Comparison of ENCODE assay signal across 16 mouse cellular contexts in genomic region chr6:97252086-97252485, GRCm38 (mm10). TPM values are rescaled to one million over a fixed set of nuclear protein-coding genes. Genes with fewer than 3 reads are reported as not detected.
DNase-seq lines count a peak whose midpoint lies in the region; ATAC-seq and TF ChIP-seq lines count a peak whose summit lies in the region.
"Had no signal": no experiment of that assay in that cellular context is flagged by ENCODE, and none has a peak within 500 bp of the region (broad histone marks: within the 10 kb centered on the region; RNA-seq: fewer than 3 reads in every experiment).

No protein-coding gene starts in this region.

- no peak for TF ChIP-seq CTCF in lung, embryonic 14.5 days (IDR thresholded peaks at IDR 0.05; ENCODE audit: low read depth)
- no peak for TF ChIP-seq CTCF in midbrain, postnatal 0 days (IDR thresholded peaks at IDR 0.05)

- WGBS in embryonic facial prominence, embryonic 14.5 days = 47% methylated on average over 5 of the region's 5 CpGs
- 78% methylated on average over 5 of the region's 5 CpGs for WGBS in embryonic facial prominence, embryonic 10.5 days
- 23% methylated on average over 5 of the region's 5 CpGs for WGBS in lung, embryonic 14.5 days
- WGBS in heart, embryonic 16.5 days = 21% methylated on average over 5 of the region's 5 CpGs
- 83% methylated on average over 5 of the region's 5 CpGs for WGBS in midbrain, postnatal 0 days

- H3K9me3 ChIP-seq in embryonic facial prominence, embryonic 14.5 days (ENCODE audit: control insufficient read depth, low read length) = no peaks in the 10 kb centered on the region
- H3K9me3 ChIP-seq in embryonic facial prominence, embryonic 10.5 days = no peaks in the 10 kb centered on the region
- H3K9me3 ChIP-seq in lung, embryonic 14.5 days (ENCODE audit: low read depth, low read length) = no peaks in the 10 kb centered on the region
- no peaks in the 10 kb centered on the region for H3K9me3 ChIP-seq in heart, embryonic 16.5 days (replicated peaks; ENCODE audit: control insufficient read depth, low read length)
- H3K9me3 ChIP-seq in midbrain, postnatal 0 days (ENCODE audit: low read length) = no peaks in the 10 kb centered on the region
- H3K9me3 ChIP-seq: embryonic facial prominence, embryonic 12.5 days; limb, embryonic 12.5 days had no signal

- H3K4me2 ChIP-seq in embryonic facial prominence, embryonic 14.5 days (ENCODE audit: low read depth, low read length) = no peak overlapping the region
- no peak overlapping the region for H3K4me2 ChIP-seq in lung, embryonic 14.5 days
- H3K4me2 ChIP-seq in heart, embryonic 16.5 days (ENCODE audit: low read depth, low read length) = peak overlapping the region; percentile 66
- H3K4me2 ChIP-seq in midbrain, postnatal 0 days (ENCODE audit: low read depth, low read length, poor library complexity, severe bottlenecking) = no peak overlapping the region
- H3K4me2 ChIP-seq: embryonic facial prominence, embryonic 12.5 days; limb, embryonic 12.5 days had no signal

- H3K9ac ChIP-seq in embryonic facial prominence, embryonic 14.5 days (ENCODE audit: low read depth, low read length) = no peak overlapping the region
- no peak overlapping the region for H3K9ac ChIP-seq in lung, embryonic 14.5 days
- peak overlapping the region; percentile 68 for H3K9ac ChIP-seq in heart, embryonic 16.5 days (ENCODE audit: low read length)
- no peak overlapping the region for H3K9ac ChIP-seq in midbrain, postnatal 0 days (replicated peaks; ENCODE audit: low read length, poor library complexity, severe bottlenecking)
- H3K9ac ChIP-seq: embryonic facial prominence, embryonic 12.5 days; limb, embryonic 12.5 days; liver, postnatal 0 days had no signal

- H3K27me3 ChIP-seq in embryonic facial prominence, embryonic 14.5 days (replicated peaks; ENCODE audit: control insufficient read depth, insufficient read depth, low read length) = no peaks in the 10 kb centered on the region
- H3K27me3 ChIP-seq in embryonic facial prominence, embryonic 10.5 days (replicated peaks; ENCODE audit: low read depth, poor library complexity, severe bottlenecking) = no peaks in the 10 kb centered on the region
- no peaks in the 10 kb centered on the region for H3K27me3 ChIP-seq in lung, embryonic 14.5 days (ENCODE audit: insufficient read depth, low read length)
- H3K27me3 ChIP-seq in heart, embryonic 16.5 days (ENCODE audit: control insufficient read depth, insufficient read depth, low read length) = no peaks in the 10 kb centered on the region
- no peaks in the 10 kb centered on the region for H3K27me3 ChIP-seq in midbrain, postnatal 0 days (ENCODE audit: insufficient read depth, low read length)
- H3K27me3 ChIP-seq: embryonic facial prominence, embryonic 12.5 days; limb, embryonic 12.5 days had no signal

- no peak for ATAC-seq in embryonic facial prominence, embryonic 14.5 days (ENCODE audit: low read depth)
- no peak for ATAC-seq in lung, embryonic 14.5 days (ENCODE audit: insufficient read depth)
- no peak for ATAC-seq in heart, embryonic 16.5 days (replicated peaks; ENCODE audit: extremely low read depth, insufficient read depth, low FRiP score)
- ATAC-seq in midbrain, postnatal 0 days (ENCODE audit: low FRiP score) = no peak
- ATAC-seq: liver, postnatal 0 days had no signal

- H3K27ac ChIP-seq in embryonic facial prominence, embryonic 14.5 days (replicated peaks; ENCODE audit: low read depth, low read length) = 0 out of 2 replicates have a peak overlapping the region, but pooled peaks have one; percentile 21
- no peak overlapping the region for H3K27ac ChIP-seq in embryonic facial prominence, embryonic 10.5 days (replicated peaks)
- H3K27ac ChIP-seq in lung, embryonic 14.5 days (ENCODE audit: low read depth) = no peak overlapping the region
- H3K27ac ChIP-seq in heart, embryonic 16.5 days (ENCODE audit: low read length) = peak overlapping the region; percentile 98
- no peak overlapping the region for H3K27ac ChIP-seq in midbrain, postnatal 0 days (ENCODE audit: low read depth, low read length)
- H3K27ac ChIP-seq: embryonic facial prominence, embryonic 12.5 days; limb, embryonic 12.5 days had no signal

- H3K36me3 ChIP-seq in embryonic facial prominence, embryonic 14.5 days (ENCODE audit: control insufficient read depth, insufficient read depth, low read length) = no peaks in the 10 kb centered on the region
- H3K36me3 ChIP-seq in embryonic facial prominence, embryonic 10.5 days (replicated peaks) = no peaks in the 10 kb centered on the region
- H3K36me3 ChIP-seq in lung, embryonic 14.5 days (ENCODE audit: insufficient read depth) = no peaks in the 10 kb centered on the region
- H3K36me3 ChIP-seq in heart, embryonic 16.5 days (ENCODE audit: control insufficient read depth, insufficient read depth) = peaks cover 10% of the 10 kb centered on the region
- H3K36me3 ChIP-seq in midbrain, postnatal 0 days (ENCODE audit: insufficient read depth, low read length) = no peaks in the 10 kb centered on the region
- H3K36me3 ChIP-seq: embryonic facial prominence, embryonic 12.5 days; limb, embryonic 12.5 days had no signal

- H3K4me3 ChIP-seq in embryonic facial prominence, embryonic 14.5 days (ENCODE audit: low read depth, low read length) = no peak overlapping the region
- H3K4me3 ChIP-seq in embryonic facial prominence, embryonic 10.5 days = no peak overlapping the region
- no peak overlapping the region for H3K4me3 ChIP-seq in lung, embryonic 14.5 days (ENCODE audit: low read depth, low read length)
- H3K4me3 ChIP-seq in heart, embryonic 16.5 days (ENCODE audit: low read length) = peak overlapping the region; percentile 47
- H3K4me3 ChIP-seq in midbrain, postnatal 0 days (ENCODE audit: low read depth, low read length) = no peak overlapping the region
- H3K4me3 ChIP-seq: embryonic facial prominence, embryonic 12.5 days; limb, embryonic 12.5 days had no signal

- no peaks in the 10 kb centered on the region; the same call in 1 of the 2 replicates for H3K4me1 ChIP-seq in embryonic facial prominence, embryonic 14.5 days (ENCODE audit: control insufficient read depth, insufficient read depth, low read length)
- H3K4me1 ChIP-seq in embryonic facial prominence, embryonic 10.5 days = 0 out of 2 replicates have a peak, but pooled peaks cover 8% of the 10 kb centered on the region
- peaks cover 5% of the 10 kb centered on the region; the same call in 1 of the 2 replicates for H3K4me1 ChIP-seq in lung, embryonic 14.5 days (ENCODE audit: insufficient read depth)
- H3K4me1 ChIP-seq in heart, embryonic 16.5 days (ENCODE audit: control insufficient read depth, insufficient read depth, low read length) = peaks cover 4% of the 10 kb centered on the region; the same call in 1 of the 2 replicates
- no peaks in the 10 kb centered on the region for H3K4me1 ChIP-seq in midbrain, postnatal 0 days (ENCODE audit: insufficient read depth, low read length)
- H3K4me1 ChIP-seq: limb, embryonic 12.5 days had no signal

- no peak for DNase-seq in embryonic facial prominence, embryonic 14.5 days (ENCODE audit: low spot score)
- no peak for DNase-seq in embryonic facial prominence, embryonic 10.5 days (ENCODE audit: low spot score)
- DNase-seq in lung, embryonic 14.5 days = peak; percentile 9
- no peak for DNase-seq in lung, postnatal 25 days (ENCODE audit: low spot score)
- DNase-seq in urinary bladder, adult 2 months (ENCODE audit: low spot score) = no peak
- no peak for DNase-seq in midbrain, postnatal 0 days (ENCODE audit: low spot score)
- DNase-seq: cerebellum, postnatal 25 days; kidney, adult 8-10 months; liver, postnatal 0 days; midbrain, embryonic 14.5 days; thymus, postnatal 4 days had no signal

RNA-seq across cellular contexts. Expression of gene Lmod3, which starts 0.5 kb away (rescaled TPM):
- polyA plus RNA-seq in embryonic facial prominence, embryonic 14.5 days (2014; fragmentation: Nextera tagmentation; extraction: Ambion mirVana) = 17.1 and 21.6 TPM in 2 replicates
- polyA plus RNA-seq in embryonic facial prominence, embryonic 10.5 days (2016; fragmentation: Nextera tagmentation; extraction: Ambion mirVana) = not detected in 2 replicates
- 0.11 and 0.35 TPM in 2 replicates for polyA plus RNA-seq in lung, embryonic 14.5 days (2014; fragmentation: Nextera tagmentation; extraction: Ambion mirVana)
- 21.6 and 27.8 TPM in 2 replicates for polyA plus RNA-seq in heart, embryonic 16.5 days (2015; fragmentation: Nextera tagmentation; extraction: Ambion mirVana)
- polyA plus RNA-seq in urinary bladder, adult 2 months (2012; rRNA removed) = 0.06 and 0.18 TPM in 2 replicates
- not detected in 2 replicates for total RNA-seq in midbrain, postnatal 0 days (2014; rRNA removed)
- polyA plus RNA-seq in midbrain, postnatal 0 days (2015; fragmentation: Nextera tagmentation; extraction: Ambion mirVana) = not detected in 2 replicates
- total RNA-seq: hematopoietic stem cell, adult 5-6 weeks had no signal
- polyA plus RNA-seq: forebrain, embryonic 11.5 days; midbrain, embryonic 14.5 days had no signal

RNA-seq across cellular contexts. Expression of gene Arl6ip5, which starts 41.6 kb away (rescaled TPM):
- 78.1 and 78.3 TPM in 2 replicates for polyA plus RNA-seq in embryonic facial prominence, embryonic 14.5 days (2014; fragmentation: Nextera tagmentation; extraction: Ambion mirVana)
- polyA plus RNA-seq in embryonic facial prominence, embryonic 10.5 days (2016; fragmentation: Nextera tagmentation; extraction: Ambion mirVana) = 30.0 and 34.7 TPM in 2 replicates
- 28.6 and 29.6 TPM in 2 replicates for polyA plus RNA-seq in lung, embryonic 14.5 days (2014; fragmentation: Nextera tagmentation; extraction: Ambion mirVana)
- polyA plus RNA-seq in heart, embryonic 16.5 days (2015; fragmentation: Nextera tagmentation; extraction: Ambion mirVana) = 99.6 and 107 TPM in 2 replicates
- polyA plus RNA-seq in urinary bladder, adult 2 months (2012; rRNA removed) = 159 and 162 TPM in 2 replicates
- 115 and 118 TPM in 2 replicates for total RNA-seq in midbrain, postnatal 0 days (2014; rRNA removed)
- 151 and 153 TPM in 2 replicates for polyA plus RNA-seq in midbrain, postnatal 0 days (2015; fragmentation: Nextera tagmentation; extraction: Ambion mirVana)

RNA-seq across cellular contexts. Expression of gene Uba3, which starts 46.6 kb away (rescaled TPM):
- 77.7 and 88.3 TPM in 2 replicates for polyA plus RNA-seq in embryonic facial prominence, embryonic 14.5 days (2014; fragmentation: Nextera tagmentation; extraction: Ambion mirVana)
- 83.7 and 88.7 TPM in 2 replicates for polyA plus RNA-seq in embryonic facial prominence, embryonic 10.5 days (2016; fragmentation: Nextera tagmentation; extraction: Ambion mirVana)
- polyA plus RNA-seq in lung, embryonic 14.5 days (2014; fragmentation: Nextera tagmentation; extraction: Ambion mirVana) = 83.5 and 85.6 TPM in 2 replicates
- polyA plus RNA-seq in heart, embryonic 16.5 days (2015; fragmentation: Nextera tagmentation; extraction: Ambion mirVana) = 63.3 and 71.1 TPM in 2 replicates
- 41.8 and 52.7 TPM in 2 replicates for polyA plus RNA-seq in urinary bladder, adult 2 months (2012; rRNA removed)
- 54.5 and 68.1 TPM in 2 replicates for total RNA-seq in midbrain, postnatal 0 days (2014; rRNA removed)
- polyA plus RNA-seq in midbrain, postnatal 0 days (2015; fragmentation: Nextera tagmentation; extraction: Ambion mirVana) = 63.9 and 68.1 TPM in 2 replicates

Comparison
In these comparisons a context has a peak if more than half of its experiments do, and no peak if none do; other contexts are left out.
1. H3K27ac ChIP-seq: peak in embryonic facial prominence, embryonic 14.5 days (single experiment) and heart, embryonic 16.5 days (single experiment); none in embryonic facial prominence, embryonic 10.5 days (single experiment), lung, embryonic 14.5 days (single experiment) and midbrain, postnatal 0 days (single experiment).
2. RNA of gene Lmod3, which starts 0.5 kb away (polyA plus RNA-seq): 21.6 to 27.8 TPM in heart, embryonic 16.5 days and 17.1 to 21.6 TPM in embryonic facial prominence, embryonic 14.5 days; 0.11 to 0.35 TPM in lung, embryonic 14.5 days, 0.06 to 0.18 TPM in urinary bladder, adult 2 months, not detected in embryonic facial prominence, embryonic 10.5 days and not detected in midbrain, postnatal 0 days; every median in the first group is over 10 times any median in the second.